Mouse (Mus musculus): ENCODE data around the gene Afg1l.

GRCm38 (mm10) chr10:42464224-42464623 lies 14.1 kb downstream of the Afg1l start:
- TF ChIP-seq CTCF (IDR thresholded peaks at IDR 0.05) (no peak), POLR2A (IDR thresholded peaks at IDR 0.05; ENCODE audit: insufficient read depth, low read depth, low read length) (peak; percentile 44; the same call in 1 of the 2 replicates), EP300 (IDR thresholded peaks at IDR 0.05; ENCODE audit: insufficient read depth, low read depth, low read length) (peak; percentile 67; the same call in 1 of the 2 replicates)

Data from heart, adult 2 months (tissue).